Mouse (Mus musculus) C2C12 (cell line): ENCODE measurements around the gene Ryk.

ENCODE experiments used
- CEBPB ChIP-seq: IDR thresholded peaks from one replicate; pipeline ENCODE4 v1.6.1; 2011; ENCODE audit warnings: low read depth, mild to moderate bottlenecking, control low read depth, moderate library complexity
- CTCF ChIP-seq: IDR thresholded peaks from one replicate; pipeline ENCODE4 v1.5.1; 2011; ENCODE audit not compliant: control insufficient read depth, insufficient read depth, insufficient read length
- FOSL1 ChIP-seq: IDR thresholded peaks from one replicate; pipeline ENCODE4 v1.8.0; 2011; ENCODE audit warnings: mild to moderate bottlenecking, low read length; ENCODE audit not compliant: poor library complexity, insufficient read depth, severe bottlenecking
- MAX ChIP-seq: IDR thresholded peaks from one replicate; pipeline ENCODE4 v1.6.1; 2011; ENCODE audit warnings: mild to moderate bottlenecking, control low read depth
- MYOD1 ChIP-seq: IDR thresholded peaks from one replicate; pipeline ENCODE4 v1.6.1; 2011; ENCODE audit warnings: low read depth; ENCODE audit not compliant: control insufficient read depth, insufficient read length
- MYOG ChIP-seq: IDR thresholded peaks from one replicate; pipeline ENCODE4 v1.6.1; 2011; ENCODE audit not compliant: control insufficient read depth, insufficient read length; ENCODE audit errors: extremely low read depth
- USF1 ChIP-seq: IDR thresholded peaks from one replicate; pipeline ENCODE4 v1.6.1; 2011; ENCODE audit warnings: low read depth, mild to moderate bottlenecking, control low read depth, moderate library complexity

GRCm38 (mm10) chr9:102865946-102866737, 31.4 kb downstream of the Ryk start:
- no peak for TF ChIP-seq CTCF
- no peak for TF ChIP-seq MYOG
- no peak for TF ChIP-seq MAX
- no peak for TF ChIP-seq MYOD1
- no peak for TF ChIP-seq FOSL1
- TF ChIP-seq CEBPB: no peak
- no peak for TF ChIP-seq USF1
